Comparison of ENCODE assay signal across 17 mouse cellular contexts in the genomic region with DNA sequence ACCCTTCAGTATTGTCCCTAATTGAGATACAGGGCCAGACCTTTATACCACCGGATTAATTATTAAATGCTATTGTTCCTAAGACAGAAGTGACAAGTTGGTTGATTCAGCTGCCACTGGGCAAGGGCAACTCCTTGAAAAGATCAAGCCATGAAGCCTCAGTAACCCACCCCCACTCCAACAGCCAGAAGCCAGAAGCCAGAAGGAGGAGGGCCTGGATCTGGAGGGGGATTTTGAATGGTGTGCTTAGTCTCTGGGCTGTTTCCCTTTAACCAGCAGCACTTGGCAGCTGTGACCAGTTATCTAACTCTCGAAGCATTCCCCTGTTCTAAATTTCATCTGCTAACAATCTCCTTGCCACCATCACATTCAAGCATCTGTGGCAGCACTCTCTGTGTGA.
DNase-seq lines count a peak whose midpoint lies in the region; ATAC-seq lines count a peak whose summit lies in the region.
"Had no signal": no experiment of that assay in that cellular context is flagged by ENCODE, and none has a peak within 500 bp of the region (broad histone marks: within the 10 kb centered on the region; RNA-seq: fewer than 3 reads in every experiment).

No protein-coding gene starts in this region.

- H3K9ac ChIP-seq in forebrain, embryonic 16.5 days (replicated peaks; ENCODE audit: low read depth, low read length), result no peak overlapping the region
- H3K9ac ChIP-seq in embryonic facial prominence, embryonic 11.5 days (replicated peaks; ENCODE audit: low read length), result no peak overlapping the region
- no peak overlapping the region for H3K9ac ChIP-seq in limb, embryonic 15.5 days
- no peak overlapping the region for H3K9ac ChIP-seq in liver, embryonic 12.5 days
- H3K9ac ChIP-seq: heart, embryonic 13.5 days; lung, embryonic 15.5 days; neural tube, embryonic 12.5 days had no signal

- no peaks in the 10 kb centered on the region for H3K36me3 ChIP-seq in forebrain, embryonic 10.5 days (replicated peaks)
- no peaks in the 10 kb centered on the region for H3K36me3 ChIP-seq in forebrain, embryonic 16.5 days (ENCODE audit: control insufficient read depth, insufficient read depth)
- H3K36me3 ChIP-seq in embryonic facial prominence, embryonic 11.5 days (replicated peaks; ENCODE audit: control insufficient read depth, insufficient read depth, low read depth, low read length), result no peaks in the 10 kb centered on the region
- H3K36me3 ChIP-seq in limb, embryonic 15.5 days, result no peaks in the 10 kb centered on the region
- no peaks in the 10 kb centered on the region for H3K36me3 ChIP-seq in liver, embryonic 12.5 days
- H3K36me3 ChIP-seq: heart, embryonic 13.5 days; lung, embryonic 15.5 days; neural tube, embryonic 12.5 days had no signal

- H3K27ac ChIP-seq in forebrain, embryonic 10.5 days, result 0 out of 2 replicates have a peak overlapping the region, but pooled peaks have one; percentile 40
- no peak overlapping the region for H3K27ac ChIP-seq in forebrain, embryonic 16.5 days (ENCODE audit: low read length)
- no peak overlapping the region for H3K27ac ChIP-seq in embryonic facial prominence, embryonic 11.5 days (replicated peaks; ENCODE audit: low read depth, low read length)
- H3K27ac ChIP-seq in limb, embryonic 15.5 days, result peak overlapping the region; percentile 64
- H3K27ac ChIP-seq in liver, embryonic 12.5 days, result no peak overlapping the region
- H3K27ac ChIP-seq: heart, embryonic 13.5 days; lung, embryonic 15.5 days; neural tube, embryonic 12.5 days had no signal

- ATAC-seq in forebrain, embryonic 16.5 days, result no peak
- ATAC-seq in embryonic facial prominence, embryonic 11.5 days (replicated peaks; ENCODE audit: insufficient number of reproducible peaks, low FRiP score, low TSS enrichment, low read depth), result no peak
- ATAC-seq in limb, embryonic 15.5 days (ENCODE audit: insufficient number of reproducible peaks, low FRiP score, low TSS enrichment, low read depth), result peak; percentile 65; the same call in 1 of the 2 replicates
- no peak for ATAC-seq in liver, embryonic 12.5 days
- ATAC-seq in megakaryocyte progenitor cell, adult 5-6 weeks (replicated peaks; ENCODE audit: poor library complexity), result no peak

- peaks cover 37% of the 10 kb centered on the region for H3K4me1 ChIP-seq in forebrain, embryonic 10.5 days
- peaks cover 6% of the 10 kb centered on the region; the same call in 1 of the 2 replicates for H3K4me1 ChIP-seq in forebrain, embryonic 16.5 days (replicated peaks; ENCODE audit: control insufficient read depth, insufficient read depth, low read length)
- H3K4me1 ChIP-seq in embryonic facial prominence, embryonic 11.5 days (ENCODE audit: control insufficient read depth, insufficient read depth, low read length), result no peaks in the 10 kb centered on the region
- peaks cover 13% of the 10 kb centered on the region for H3K4me1 ChIP-seq in limb, embryonic 15.5 days
- no peaks in the 10 kb centered on the region for H3K4me1 ChIP-seq in liver, embryonic 12.5 days
- H3K4me1 ChIP-seq: neural tube, embryonic 12.5 days had no signal

- H3K9me3 ChIP-seq in forebrain, embryonic 10.5 days, result no peaks in the 10 kb centered on the region
- H3K9me3 ChIP-seq in forebrain, embryonic 16.5 days (ENCODE audit: control insufficient read depth, low read length), result no peaks in the 10 kb centered on the region
- H3K9me3 ChIP-seq in embryonic facial prominence, embryonic 11.5 days (replicated peaks; ENCODE audit: control insufficient read depth, low read length), result no peaks in the 10 kb centered on the region
- H3K9me3 ChIP-seq in limb, embryonic 15.5 days, result no peaks in the 10 kb centered on the region
- H3K9me3 ChIP-seq in liver, embryonic 12.5 days (replicated peaks), result no peaks in the 10 kb centered on the region
- H3K9me3 ChIP-seq: heart, embryonic 13.5 days; lung, embryonic 15.5 days; neural tube, embryonic 12.5 days had no signal

- 62% methylated on average over 2 of the region's 2 CpGs for WGBS in forebrain, embryonic 10.5 days
- 30% methylated on average over 2 of the region's 2 CpGs for WGBS in forebrain, embryonic 16.5 days
- WGBS in embryonic facial prominence, embryonic 11.5 days, result 39% methylated on average over 2 of the region's 2 CpGs
- WGBS in limb, embryonic 15.5 days, result 43% methylated on average over 2 of the region's 2 CpGs
- 61% methylated on average over 2 of the region's 2 CpGs for WGBS in liver, embryonic 12.5 days (ENCODE audit: insufficient replicate concordance)

- no peak overlapping the region for H3K4me3 ChIP-seq in forebrain, embryonic 10.5 days
- H3K4me3 ChIP-seq in forebrain, embryonic 16.5 days (replicated peaks; ENCODE audit: low read length), result no peak overlapping the region
- no peak overlapping the region for H3K4me3 ChIP-seq in embryonic facial prominence, embryonic 11.5 days (ENCODE audit: low read depth, low read length)
- H3K4me3 ChIP-seq in limb, embryonic 15.5 days, result no peak overlapping the region
- H3K4me3 ChIP-seq in liver, embryonic 12.5 days, result no peak overlapping the region
- H3K4me3 ChIP-seq: heart, embryonic 13.5 days; lung, embryonic 15.5 days; neural tube, embryonic 12.5 days had no signal

- no peaks in the 10 kb centered on the region for H3K27me3 ChIP-seq in forebrain, embryonic 10.5 days (ENCODE audit: poor library complexity, severe bottlenecking)
- no peaks in the 10 kb centered on the region for H3K27me3 ChIP-seq in forebrain, embryonic 16.5 days (replicated peaks; ENCODE audit: control insufficient read depth, insufficient read depth, low read length)
- no peaks in the 10 kb centered on the region for H3K27me3 ChIP-seq in embryonic facial prominence, embryonic 11.5 days (ENCODE audit: control insufficient read depth, insufficient read depth, low read length)
- no peaks in the 10 kb centered on the region for H3K27me3 ChIP-seq in limb, embryonic 15.5 days
- H3K27me3 ChIP-seq in liver, embryonic 12.5 days (replicated peaks), result no peaks in the 10 kb centered on the region
- H3K27me3 ChIP-seq: heart, embryonic 13.5 days; lung, embryonic 15.5 days; neural tube, embryonic 12.5 days had no signal

- no peak for DNase-seq in forebrain, embryonic 10.5 days (ENCODE audit: extremely low spot score, low spot score)
- DNase-seq in left cerebral cortex, adult 18-20 months (ENCODE audit: low spot score in 2 of 2), result peak; percentile 4 to 29
- DNase-seq in left cerebral cortex, adult 11 months (ENCODE audit: low spot score), result no peak
- peak; percentile 66 for DNase-seq in embryonic facial prominence, embryonic 11.5 days (ENCODE audit: low spot score)
- DNase-seq: adrenal gland, postnatal 36 days; cerebellum, postnatal 10 days; gastrocnemius, postnatal 10 days; kidney, postnatal 25 days; midbrain, embryonic 14.5 days; right cerebral cortex, postnatal 25 days had no signal

- H3K4me2 ChIP-seq in forebrain, embryonic 16.5 days (ENCODE audit: low read length), result no peak overlapping the region
- H3K4me2 ChIP-seq in embryonic facial prominence, embryonic 11.5 days (ENCODE audit: low read depth, low read length), result no peak overlapping the region
- no peak overlapping the region for H3K4me2 ChIP-seq in limb, embryonic 15.5 days
- no peak overlapping the region for H3K4me2 ChIP-seq in liver, embryonic 12.5 days
- H3K4me2 ChIP-seq: heart, embryonic 13.5 days; lung, embryonic 15.5 days; neural tube, embryonic 12.5 days had no signal

Comparison
In these comparisons a context has a peak if more than half of its experiments do, and no peak if none do; other contexts are left out.
1. DNase-seq: peak in left cerebral cortex, adult 18-20 months (2 of 2) and embryonic facial prominence, embryonic 11.5 days (single experiment); none in forebrain, embryonic 10.5 days (single experiment) and left cerebral cortex, adult 11 months (single experiment).
2. H3K27ac ChIP-seq: peak in forebrain, embryonic 10.5 days (single experiment) and limb, embryonic 15.5 days (single experiment); none in forebrain, embryonic 16.5 days (single experiment), embryonic facial prominence, embryonic 11.5 days (single experiment) and liver, embryonic 12.5 days (single experiment).